Mouse (Mus musculus) embryo, embryonic 10.5 days (tissue): ENCODE results near the gene Pard3.

Experiments
- DNase-seq: peaks from one replicate; pipeline ENCODE4 v3.0.0-alpha.2; 2015; ENCODE audit warnings: low spot score

Pard3 gene

DNA sequence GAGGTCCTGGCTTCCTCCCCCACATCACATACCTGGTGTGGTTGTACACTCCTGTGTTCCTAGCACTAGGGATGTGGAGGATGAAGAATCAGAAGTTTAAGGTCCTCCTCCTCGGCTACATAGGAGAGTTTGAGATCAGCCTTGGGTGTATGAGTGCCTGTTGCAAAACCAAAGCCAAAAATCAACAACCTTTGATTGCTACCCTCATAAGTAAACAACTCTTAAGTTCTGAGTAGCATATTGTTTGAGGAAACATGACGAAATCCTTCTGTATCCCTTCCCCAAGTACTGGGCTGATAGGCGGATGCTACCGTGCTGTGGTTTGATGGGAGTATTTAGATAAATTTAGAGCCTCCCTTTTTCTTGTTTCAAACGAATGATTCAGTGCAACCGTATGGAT, 20.9 kb downstream of the Pard3 start:
- DNase-seq = no peak

DNA sequence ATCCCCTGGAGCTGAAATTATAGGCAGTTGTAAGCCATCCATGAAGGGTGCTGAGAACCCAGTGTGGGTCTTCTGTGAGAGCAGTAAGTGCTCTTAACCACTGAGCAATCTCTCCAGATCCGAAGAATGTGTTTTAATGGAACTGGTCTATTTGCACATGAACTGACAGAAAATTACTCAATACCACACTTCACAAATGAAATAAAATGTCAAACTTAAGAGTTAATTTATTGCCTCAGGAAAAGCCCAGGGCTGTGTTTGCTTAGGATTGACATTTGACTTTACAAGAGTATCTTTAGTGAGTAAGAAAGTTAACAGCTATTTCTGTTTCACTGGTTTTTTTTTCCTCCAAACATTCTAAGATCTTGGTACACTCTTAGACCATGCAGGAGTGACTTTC, 23.7 kb downstream of the Pard3 start:
- no peak for DNase-seq

DNA sequence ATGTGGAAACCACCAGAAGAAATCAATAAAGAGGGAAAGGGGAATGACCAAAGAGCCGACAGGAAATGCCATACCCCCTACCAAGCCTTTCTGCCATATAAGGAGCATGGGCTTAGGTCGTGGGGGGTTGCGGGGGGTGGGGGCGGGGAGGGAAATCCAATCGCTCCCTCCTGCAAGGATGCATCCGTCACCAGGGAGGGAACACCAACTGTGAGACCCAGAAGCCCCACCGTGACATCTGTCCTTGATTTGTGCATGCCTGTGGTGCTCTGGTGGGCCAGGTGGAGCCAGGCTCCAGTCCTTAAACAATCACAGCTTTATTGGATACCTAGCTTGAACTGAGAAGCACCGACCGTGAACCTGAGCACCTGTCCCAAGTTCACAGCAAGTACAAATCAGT, 24.7 kb downstream of the Pard3 start:
- peak; percentile 52 for DNase-seq

DNA sequence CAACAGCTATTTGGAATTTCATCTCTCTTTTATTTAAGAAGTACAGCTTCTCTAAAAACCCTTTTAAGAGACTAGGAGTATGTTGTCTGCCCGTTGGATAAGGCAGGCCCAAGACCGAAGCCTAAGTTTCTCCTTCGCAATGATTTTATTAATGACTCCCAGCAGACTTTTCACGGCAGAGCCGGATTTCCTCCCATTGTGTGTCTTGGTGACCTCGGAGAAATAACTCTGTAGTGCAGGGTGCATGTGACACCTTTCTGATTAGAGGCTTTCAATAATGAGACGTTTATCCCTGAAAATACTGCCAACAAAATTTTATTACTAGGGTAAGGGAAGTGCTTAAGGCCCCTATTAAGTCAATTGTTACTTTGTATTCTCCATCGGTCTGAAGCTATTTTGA, 25.3 kb downstream of the Pard3 start:
- no peak for DNase-seq

DNA sequence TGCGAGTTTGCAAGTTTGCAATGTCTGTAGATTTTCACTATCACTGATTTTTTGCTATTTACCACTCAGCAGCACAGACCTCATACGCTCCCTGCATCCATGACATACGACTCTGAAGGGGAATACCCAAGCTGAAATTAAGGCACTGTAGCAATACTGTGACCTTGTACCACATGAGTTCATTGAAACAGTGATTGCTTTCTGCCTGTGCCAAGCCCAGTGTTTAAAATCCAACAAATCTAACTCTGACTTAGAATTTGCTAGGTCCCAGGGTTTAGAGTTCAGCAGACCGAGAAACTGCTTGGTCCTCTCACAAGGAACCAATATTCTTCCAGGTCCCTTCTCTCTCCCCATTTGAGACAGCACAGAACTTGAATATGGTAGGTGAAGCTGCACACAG, 26.7 kb downstream of the Pard3 start:
- DNase-seq = no peak

DNA sequence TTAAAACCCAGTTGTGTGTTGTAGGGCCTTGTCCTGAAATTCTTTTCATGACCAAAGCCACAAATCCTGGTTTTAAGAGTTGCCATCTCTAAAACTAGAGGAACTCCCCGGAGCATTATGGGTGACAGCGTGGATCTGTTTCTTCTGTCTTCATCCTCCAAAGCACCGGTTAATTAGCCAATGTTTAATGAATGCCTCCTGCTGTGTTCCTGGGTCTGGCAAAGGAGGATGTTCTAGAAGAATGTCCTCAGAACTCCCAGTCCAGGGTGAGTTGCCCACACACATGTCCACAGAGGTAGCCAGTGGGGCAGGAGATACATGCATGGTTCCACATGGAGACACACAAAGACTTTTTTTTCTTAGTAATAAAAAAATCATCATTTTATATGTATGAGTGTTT, 28.2 kb downstream of the Pard3 start:
- DNase-seq = no peak

DNA sequence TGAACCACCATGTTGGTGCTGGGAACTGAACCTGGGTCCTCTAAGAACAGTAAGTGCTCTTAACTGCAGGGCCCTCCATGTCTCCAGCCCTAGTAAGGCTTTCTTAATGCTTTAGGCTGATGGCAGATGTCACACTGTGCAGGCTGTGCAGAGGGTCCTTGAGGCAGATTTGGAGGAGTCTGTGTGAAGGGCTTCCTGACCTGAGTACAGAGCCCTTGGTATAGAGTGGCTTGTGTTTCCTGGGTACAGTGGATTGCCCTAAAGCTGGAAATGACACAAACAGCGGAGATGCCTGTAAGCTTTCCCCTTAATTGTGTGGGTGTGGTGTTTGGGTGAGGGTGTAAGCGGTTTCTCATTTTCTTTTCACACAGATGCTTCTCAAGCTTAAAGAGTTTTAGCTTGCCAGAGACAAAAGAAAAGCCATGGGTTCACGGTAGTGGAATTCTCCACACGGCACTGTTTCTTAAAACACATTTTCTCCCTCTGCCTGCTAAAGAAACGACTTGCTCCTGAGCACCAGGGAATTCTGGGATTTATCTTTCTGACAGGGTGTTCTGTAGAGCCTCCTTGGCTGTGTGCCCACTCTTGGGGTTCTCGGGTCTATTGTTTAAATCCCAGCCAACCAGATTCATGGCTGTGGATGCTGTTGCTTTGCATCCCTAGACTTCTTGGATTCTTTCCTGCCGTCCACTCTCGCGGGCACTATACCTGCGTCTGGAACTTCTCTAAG, 28.9 kb downstream of the Pard3 start:
- DNase-seq = peak; percentile 35

DNA sequence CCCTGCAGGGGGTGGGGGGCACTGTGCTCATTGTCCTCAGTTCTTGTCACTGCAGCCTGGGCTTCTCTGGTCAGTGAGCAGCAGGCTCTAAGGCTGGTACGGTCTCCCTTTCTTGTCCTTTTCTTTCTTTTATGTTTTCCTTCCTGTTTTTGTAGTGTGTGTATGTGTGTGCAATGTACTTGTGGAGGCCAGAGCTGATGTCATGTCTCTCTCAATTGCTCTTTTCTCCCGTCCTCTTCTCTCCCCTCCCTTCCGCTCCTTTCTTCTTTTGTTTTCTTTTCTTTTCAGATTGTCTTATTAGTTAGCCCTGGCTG, 29.4 kb downstream of the Pard3 start:
- no peak for DNase-seq

DNA sequence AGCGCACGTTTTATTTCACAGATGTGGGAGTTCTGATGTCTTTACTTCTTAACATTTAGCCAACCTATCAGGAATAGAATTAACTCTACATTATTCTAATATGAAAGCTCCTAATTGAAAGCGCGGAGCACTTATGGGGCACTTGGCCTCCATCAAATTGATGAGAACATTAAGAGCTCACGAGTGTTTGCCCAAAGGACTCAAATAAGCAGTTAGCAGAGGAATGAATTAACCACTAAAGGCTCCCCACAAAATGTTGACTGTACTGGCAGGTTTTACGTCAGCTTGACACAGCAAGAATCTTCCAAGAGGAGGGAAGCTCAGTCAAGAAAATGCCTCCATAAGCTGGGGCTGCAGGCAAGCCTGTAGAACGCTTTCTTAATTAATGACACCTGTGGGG, 32.1 kb downstream of the Pard3 start:
- no peak for DNase-seq

DNA sequence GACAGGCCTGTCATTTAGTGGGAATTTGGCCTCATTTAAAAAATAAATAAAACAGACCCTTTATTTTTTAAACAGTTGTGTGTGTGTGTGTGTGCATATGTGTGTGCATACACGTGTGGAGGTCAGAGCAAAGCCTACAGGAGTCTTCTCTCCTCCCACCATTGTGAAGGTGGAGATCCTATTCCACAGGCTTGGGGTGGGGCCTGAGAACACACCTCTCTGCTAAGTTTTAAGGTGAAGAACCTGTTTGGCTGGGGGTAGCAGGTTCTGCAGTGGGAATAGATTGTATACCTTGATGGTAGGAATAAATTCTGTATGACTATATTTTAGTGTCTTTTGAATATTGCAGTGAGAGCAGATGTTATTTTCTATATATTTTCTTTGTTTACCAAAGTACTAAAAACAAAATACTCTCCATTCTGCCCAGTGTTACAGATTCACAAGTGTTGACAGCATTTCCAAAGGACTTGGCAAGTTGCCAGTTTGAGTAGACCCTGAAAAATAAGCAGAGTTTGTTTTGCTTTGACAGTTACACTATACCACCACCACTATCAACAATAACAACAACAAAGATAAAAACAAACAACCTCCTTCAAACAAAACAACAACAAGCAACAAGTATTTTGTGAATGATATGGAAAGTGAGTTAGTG, 35.9 kb downstream of the Pard3 start:
- DNase-seq = no peak

DNA sequence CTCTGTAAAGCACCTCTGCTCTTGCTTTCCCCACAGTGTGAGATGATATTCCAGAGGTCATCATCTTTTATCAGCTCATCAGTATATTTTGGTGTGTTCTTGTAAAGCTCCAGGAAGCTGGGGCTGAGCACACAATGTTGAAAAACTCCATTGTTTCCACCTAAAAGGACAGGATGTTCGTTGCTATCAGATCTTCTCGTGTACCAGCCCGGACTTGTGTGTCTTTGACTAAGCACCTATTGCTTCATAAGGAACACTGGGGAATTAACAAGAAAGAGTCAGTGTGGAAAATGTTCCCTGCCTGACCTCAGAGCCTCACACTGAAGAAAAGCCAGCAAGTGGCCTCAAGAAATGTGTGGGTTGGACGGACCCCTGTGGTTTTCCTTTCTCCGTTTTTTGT, 39.6 kb downstream of the Pard3 start:
- no peak for DNase-seq

DNA sequence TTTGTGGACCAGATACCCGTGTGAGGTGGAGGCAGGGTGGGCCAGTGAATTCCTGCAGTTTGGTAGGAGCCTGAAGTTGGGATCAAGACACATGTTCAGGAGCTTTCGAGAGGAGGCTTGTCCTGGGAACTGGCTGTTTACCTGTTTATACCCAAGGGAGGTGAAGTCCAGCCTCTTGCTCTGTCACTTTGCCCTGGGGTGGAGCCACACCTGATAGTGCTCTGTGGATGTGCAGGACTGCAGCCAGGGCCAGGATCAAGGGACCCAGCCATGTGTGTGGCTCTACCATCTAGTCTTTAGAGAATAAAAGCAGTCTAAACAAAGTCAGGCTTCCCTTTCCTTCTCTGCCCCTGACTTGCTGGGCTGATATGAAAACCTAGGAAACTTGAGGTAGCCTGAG, 40.9 kb downstream of the Pard3 start:
- DNase-seq = no peak

DNA sequence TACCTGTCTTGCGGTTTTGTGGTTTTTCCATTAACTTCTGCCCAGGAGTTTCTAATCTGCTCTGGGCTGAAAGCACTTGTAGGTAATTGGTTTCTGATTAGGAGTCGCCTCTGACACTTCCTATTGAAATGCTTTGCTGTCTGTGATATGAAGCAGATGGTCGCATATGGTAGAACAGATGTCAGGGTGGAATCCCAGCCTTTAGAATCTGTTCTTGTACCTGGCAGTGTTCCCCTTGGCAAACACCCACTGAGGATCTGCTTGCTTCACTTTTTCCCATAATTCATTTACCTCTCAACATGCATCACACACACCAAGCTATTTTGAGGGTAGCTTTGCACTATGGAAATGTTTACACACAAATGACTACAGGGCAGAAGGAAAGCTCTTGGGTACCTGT, 44.2 kb downstream of the Pard3 start:
- peak; percentile 47 for DNase-seq

DNA sequence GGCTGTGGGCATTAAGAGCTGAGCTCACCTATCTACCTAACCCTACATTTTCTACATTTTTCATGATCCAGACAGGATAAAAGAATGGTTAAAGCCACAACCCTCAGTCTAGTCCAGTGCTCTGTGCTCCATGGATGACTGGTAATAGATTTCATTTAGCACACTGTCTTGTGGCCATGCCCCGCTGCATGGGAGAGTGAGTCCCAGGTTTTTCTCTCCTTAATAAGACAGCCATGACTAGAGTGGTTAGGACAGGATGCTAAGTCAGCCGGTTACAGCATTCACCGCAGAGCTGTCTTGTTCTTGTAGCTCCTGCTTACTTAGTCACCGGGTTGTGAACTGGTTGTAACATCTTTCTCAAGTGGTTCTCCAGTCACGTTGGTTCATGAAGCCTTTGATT, 49.5 kb downstream of the Pard3 start:
- no peak for DNase-seq

DNA sequence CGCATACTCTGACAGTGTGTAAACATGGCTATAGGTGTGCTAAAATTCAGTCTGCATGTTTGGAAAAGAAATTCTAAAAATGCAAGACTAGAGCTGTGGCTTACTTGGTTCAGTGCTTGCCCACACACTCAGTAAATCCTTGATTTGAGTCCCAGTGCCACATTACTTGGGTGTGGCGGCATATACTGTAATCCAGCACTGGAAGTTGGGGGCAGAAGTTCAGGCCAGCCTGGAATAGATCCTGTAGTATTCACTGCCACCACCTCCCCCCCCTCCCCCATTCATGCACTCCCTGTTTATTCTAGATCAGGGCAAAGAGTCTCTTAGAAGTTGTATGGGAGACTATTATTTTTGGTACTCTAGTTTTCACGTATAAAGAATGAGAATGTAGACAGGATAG, 52.1 kb downstream of the Pard3 start:
- DNase-seq = no peak

DNA sequence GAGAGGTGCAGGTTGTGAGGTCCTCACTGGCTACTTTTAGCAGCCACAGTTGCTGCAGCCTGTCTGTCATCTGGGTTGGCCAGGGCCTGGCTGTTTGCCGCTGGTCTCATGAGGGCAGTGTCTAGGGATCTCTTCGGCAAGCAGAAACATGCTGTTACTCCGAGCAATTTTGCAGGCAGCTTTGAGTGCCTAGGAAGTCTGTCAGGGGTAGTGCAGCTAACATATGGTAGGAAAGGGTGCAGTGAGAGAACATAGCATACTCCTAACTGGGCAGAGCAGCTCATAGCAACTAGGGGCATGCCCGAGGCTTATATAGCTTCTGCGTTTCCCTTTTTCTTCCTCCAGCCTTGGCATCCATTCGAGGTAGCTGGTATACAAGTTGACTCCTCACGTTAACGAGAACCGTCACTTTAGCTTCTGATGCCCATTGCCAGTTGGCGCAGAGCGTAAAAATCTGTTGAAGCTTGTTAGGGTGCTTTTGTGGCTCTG, 54.7 kb downstream of the Pard3 start:
- no peak for DNase-seq

DNA sequence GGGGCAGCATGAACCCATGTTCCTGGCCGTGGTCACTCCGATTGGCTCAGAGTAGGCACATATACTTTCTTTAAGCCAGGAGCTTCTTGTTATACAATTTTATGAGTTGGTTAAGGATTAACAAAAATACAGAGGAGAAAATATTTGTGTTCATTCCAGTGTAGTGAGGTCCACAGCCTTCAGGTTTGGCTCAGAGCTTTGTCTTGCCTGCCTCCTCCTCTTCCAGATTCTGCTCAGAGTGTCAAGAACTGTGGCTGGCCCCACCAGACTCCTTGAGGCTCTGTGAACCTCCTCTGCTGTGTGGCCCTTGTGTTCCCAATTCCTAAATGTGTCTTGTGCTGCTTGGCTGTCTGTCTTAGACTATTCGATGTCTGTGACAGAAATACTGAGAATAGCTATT, 59.7 kb downstream of the Pard3 start:
- DNase-seq = no peak

DNA sequence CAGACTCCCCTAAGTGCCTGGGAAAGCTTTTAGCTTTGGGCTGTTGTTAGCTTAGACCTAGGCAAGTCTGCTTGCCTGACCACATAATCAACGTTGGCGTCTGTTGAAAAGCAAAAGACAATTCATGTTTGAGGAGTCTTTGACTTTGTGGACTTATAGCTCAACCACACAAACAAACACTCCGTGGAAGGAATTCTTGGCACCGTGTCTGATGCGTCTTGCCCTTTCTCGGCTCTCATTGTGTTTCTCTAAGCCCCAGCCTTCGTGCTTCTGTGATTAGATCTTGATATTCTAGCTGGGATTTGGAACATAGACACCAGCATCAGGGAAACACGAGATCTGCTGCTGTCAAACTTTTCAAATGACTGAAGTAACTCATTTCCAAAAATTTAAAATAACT, 61.1 kb downstream of the Pard3 start:
- DNase-seq = no peak

DNA sequence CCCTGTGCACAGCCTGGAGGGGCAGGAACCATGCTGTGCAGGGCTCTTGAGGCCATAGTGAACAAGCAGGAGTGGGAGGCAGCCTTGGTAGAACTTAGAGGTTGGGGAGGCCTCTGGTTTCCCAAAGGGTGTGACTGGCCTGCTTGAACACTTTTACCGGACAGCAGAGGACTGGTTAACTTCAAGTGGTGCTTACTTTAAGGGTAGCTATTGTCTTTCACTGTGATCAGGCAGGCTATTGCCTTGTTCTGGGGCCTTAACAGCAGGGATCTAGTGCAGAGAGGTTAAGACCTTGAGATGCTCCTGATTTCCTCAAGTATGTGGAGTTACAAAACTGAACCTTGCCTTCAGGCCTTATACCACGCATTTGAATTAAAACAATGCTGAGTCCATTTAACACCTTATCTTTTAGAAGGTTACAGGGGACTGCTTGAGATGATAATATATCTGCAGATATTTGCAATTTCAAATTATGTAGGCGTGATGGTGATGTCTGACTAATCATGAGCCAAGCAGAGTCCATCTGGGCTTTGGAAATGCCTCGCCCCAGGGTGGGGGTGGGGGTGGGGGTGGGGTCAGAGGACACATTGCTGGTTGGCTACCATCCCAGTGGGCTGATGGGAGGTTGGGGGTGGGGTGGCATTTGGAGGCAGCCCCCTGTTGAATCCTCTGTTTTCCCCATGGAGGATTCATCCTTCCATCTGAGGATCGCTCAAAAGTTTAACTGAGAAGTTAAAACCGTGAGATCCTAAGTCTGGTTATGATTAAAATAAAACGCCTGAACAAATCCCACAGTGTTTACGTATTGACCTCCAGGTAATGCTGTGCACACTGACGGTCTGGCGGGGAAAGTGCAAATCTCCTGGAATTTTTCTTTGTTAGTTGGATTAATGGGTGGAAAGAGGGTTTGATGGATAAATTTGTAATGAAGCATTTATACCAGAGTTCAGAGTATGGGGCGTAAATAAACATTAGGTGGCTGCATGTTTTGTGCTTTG, 62.3 kb downstream of the Pard3 start:
- DNase-seq = peak; percentile 51

DNA sequence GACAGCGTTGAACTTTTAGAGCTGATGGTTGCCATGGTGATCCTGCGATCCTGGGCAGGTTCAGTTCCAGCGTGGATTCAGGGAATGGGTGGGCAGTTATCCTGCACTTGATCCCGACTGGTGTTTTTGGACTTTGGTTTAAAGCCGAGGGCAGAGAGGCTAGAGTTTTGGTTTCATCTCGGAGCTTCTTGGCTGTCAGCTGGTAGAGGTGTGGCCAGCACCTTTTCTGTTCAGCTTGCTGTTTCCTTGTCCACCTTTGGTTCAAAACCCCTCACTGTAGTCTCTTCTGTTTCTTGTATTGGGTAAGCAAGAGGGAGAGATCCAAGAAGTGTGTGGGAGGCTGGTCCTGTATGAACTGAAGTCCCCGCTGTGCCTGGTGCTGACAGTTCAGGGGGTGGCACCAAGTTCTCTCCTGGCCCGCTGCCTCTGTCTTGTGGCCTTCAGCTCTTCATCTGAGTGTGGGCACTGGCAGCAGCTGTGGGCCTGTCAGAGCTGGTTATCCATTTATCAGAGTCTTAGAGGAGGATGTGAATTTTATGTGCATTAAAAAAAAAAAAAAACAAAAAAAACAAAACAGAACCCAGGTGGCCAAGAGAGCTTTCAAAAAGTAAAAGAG, 65.2 kb downstream of the Pard3 start:
- no peak for DNase-seq

DNA sequence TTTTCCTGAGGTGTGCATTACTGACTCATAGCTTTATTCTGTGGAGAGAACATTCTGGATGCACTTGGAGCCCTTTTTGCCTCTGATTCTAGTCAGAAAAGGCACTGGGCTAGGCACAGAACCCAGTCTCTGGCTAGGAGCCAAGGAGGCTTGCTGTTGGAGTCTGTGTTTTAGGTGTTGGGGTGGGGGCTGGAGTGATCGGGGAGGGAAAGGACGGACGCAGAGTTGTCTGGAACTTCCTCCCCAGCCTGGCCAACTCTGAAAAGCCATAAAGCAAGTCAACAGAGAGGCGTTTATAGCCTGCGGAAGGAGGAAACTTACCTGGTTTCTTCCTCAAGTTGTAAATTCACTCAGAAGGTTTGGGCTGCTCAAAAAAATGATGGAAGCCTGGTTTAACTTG, 70.6 kb downstream of the Pard3 start:
- DNase-seq = no peak

DNA sequence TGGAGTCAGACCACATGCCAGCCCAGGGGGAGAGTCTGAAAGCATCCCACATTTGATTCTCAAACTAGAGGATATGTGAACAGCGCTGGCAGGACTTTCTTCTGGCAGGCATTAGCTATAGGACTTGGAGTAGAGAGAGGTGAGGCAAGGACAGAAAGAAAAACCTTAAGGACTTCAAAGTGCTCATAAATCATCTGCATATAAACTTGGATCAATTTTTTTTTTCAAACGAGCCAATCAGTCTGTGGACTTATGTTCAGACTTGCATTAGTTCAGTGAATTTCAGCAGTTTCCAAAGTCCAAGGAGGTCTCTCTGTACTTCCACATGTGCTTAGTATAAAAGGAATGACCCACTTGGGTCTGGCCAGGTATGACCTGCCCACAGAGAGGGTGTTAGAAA, 72.5 kb downstream of the Pard3 start:
- no peak for DNase-seq
